Mouse (Mus musculus): ENCODE data around the gene Slc9a6. TPM values are rescaled to one million over a fixed set of nuclear protein-coding genes. Genes with fewer than 3 reads are reported as not detected.

Gene Slc9a6
- total RNA-seq (2023) = 16.9 TPM

DNA sequence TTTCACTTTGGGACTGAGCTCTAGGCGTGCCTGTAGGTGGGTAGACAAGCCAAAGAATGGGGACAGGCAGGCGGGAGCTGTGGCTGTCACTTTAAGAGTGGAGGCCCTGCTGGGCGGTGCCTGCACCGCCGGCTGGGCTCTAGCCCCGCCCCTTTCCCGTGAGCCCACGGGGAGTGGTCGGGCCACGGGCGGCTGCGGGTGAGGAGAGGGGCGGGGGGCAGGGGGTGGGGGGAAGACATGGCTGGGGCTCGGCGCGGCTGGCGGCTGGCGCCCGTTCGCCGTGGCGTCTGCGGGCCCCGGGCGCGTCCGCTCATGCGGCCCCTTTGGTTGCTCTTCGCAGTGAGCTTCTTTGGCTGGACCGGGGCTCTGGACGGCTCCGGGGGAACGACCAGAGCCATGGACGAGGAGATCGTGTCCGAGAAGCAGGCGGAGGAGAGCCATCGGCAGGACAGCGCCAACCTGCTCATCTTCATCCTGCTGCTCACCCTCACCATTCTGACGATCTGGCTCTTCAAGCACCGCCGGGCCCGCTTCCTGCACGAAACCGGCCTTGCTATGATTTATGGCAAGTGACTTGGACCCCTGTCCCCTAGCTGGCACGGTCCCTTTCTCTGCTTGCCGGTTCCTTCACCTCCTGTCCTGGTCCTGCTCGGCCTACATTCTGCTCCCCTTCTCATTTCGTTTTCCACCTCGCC, at the start of gene Slc9a6:
Slc9a6 (plus strand) TSS at position 135 of the 695 bp plus-strand sequence.

DNA sequence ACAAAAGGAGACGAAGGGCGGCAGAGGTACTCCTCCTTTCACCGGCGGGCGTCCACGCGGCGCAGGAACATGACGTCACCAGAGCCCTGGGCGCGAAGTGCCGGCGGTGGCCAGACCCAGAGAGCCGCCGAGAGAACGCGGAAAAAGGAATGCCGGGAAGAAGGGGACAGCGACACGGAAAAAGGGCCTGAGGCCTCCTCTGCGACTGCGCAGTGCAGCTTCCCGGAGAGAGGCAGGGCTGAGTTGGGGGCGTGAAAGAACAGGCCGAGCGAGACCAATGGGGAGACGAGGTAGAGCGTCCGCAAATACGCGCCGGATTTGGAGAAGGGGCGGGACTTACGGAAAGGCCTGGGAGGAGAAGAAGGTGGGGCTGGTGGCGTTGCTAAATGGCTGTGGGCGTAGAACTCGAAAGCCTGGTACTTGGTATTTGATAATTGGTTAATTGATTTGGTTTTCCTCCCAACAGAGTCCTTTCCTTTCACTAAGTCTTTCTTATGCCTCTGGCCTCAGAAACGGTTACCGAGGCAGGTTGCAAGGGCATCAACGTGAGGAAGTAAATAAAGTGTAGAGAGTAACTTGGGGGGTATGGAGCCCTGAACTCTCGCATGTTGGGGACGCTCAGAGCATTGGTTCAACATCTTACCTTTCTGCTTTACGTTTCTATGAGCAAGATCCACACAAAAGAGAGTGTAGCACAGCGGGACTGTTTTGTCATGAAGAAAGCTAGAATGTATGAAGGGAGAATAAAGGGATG, 11.5 kb upstream of the Slc9a6 start, which contains the start of gene Mmgt1:
Mmgt1 (minus strand) TSS at position 183 of the 754 bp plus-strand sequence.

Other genes with a start within 250 kb of the Slc9a6 start
- gene Smim10l2a, start 235.2 kb upstream of the Slc9a6 start, total RNA-seq (2023) = 0.32 TPM
- 1.8 TPM for gene Gm2174, start 161.8 kb upstream of the Slc9a6 start, total RNA-seq (2023)
- 51.4 TPM for gene Ints6l, start 154.9 kb upstream of the Slc9a6 start, total RNA-seq (2023)
- not detected for gene Gm10477, start 85.0 kb upstream of the Slc9a6 start, total RNA-seq (2023)
- not detected for gene Gm648, start 60.2 kb upstream of the Slc9a6 start, total RNA-seq (2023)
- 11.2 TPM for gene Mmgt1, start 11.7 kb upstream of the Slc9a6 start, total RNA-seq (2023)
- 0.76 TPM for gene Fhl1, start 122.0 kb downstream of the Slc9a6 start, total RNA-seq (2023)
- gene Map7d3, start 212.6 kb downstream of the Slc9a6 start, total RNA-seq (2023) = not detected